In the genomic region with DNA sequence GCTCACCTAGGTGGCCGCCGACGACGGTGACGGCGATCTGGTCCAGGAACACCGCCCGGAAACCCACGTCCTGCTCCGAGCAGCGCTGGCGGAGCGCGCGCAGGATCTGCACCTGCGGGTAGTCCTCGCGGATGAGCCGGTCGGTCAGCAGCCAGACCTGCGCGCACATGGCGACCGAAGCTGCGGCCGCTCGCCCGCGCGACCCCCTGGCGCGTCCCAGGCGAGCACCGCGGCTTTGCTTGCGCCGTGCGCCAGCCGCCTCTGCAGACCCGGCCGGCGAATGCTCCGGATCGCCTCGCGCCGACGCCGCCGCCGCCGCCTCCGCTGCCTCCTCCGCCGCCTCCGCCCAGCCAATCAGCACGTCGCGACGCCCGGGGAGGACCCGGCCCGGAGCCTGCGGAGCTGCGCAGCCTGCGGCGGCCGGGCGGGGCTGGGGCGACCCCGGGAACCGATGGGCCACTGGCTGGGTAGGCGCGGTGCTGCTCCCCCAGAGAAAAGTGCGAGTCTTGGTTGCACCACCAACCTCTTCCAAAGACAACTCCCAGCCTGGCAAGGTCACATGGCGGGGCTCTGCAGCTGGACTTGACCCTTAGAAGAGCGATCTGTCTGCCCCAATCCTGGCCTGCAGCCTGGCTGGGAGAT, we compare ENCODE assay signal across 8 mouse cellular contexts. TPM values are rescaled to one million over a fixed set of nuclear protein-coding genes. Genes with fewer than 3 reads are reported as not detected.
A peak's percentile ranks its signal among the peaks of the same experiment; 100 is the strongest.
DNase-seq lines count a peak whose midpoint lies in the region; ATAC-seq lines count a peak whose summit lies in the region.

A gene (minus strand): TSS at position 338 of the 642 bp plus-strand sequence.

- H3K9ac ChIP-seq in hindbrain, embryonic 14.5 days = peak within 1 kb of the TSS; percentile 64

- no peaks in the 10 kb centered on the region for H3K36me3 ChIP-seq in hindbrain, embryonic 14.5 days (replicated peaks; ENCODE audit: control insufficient read depth, insufficient read depth)

- ATAC-seq in hindbrain, embryonic 14.5 days (ENCODE audit: low FRiP score) = peak; percentile 93

- H3K9me3 ChIP-seq in hindbrain, embryonic 14.5 days (ENCODE audit: control insufficient read depth, low read length) = no peaks in the 10 kb centered on the region

- H3K4me1 ChIP-seq in hindbrain, embryonic 14.5 days (replicated peaks; ENCODE audit: control insufficient read depth, insufficient read depth, low read length) = peaks cover 15% of the 10 kb centered on the region

- H3K4me3 ChIP-seq in hindbrain, embryonic 14.5 days (replicated peaks; ENCODE audit: low read length) = peak within 1 kb of the TSS; percentile 64

- peak within 1 kb of the TSS; percentile 88 for H3K27ac ChIP-seq in hindbrain, embryonic 14.5 days

- under 1% methylated on average over 71 of the region's 77 CpGs for WGBS in hindbrain, embryonic 14.5 days

- DNase-seq in ZHBTc4 (ENCODE audit: low read depth, low spot score) = peak; percentile 81
- peak; percentile 79 to 85 for DNase-seq in cerebellum, postnatal 36 days
- peak; percentile 36 for DNase-seq in gastrocnemius, adult 18-20 months (ENCODE audit: low spot score)
- peak; percentile 72 for DNase-seq in hindbrain, embryonic 14.5 days (ENCODE audit: low spot score)
- DNase-seq in layer of hippocampus, postnatal 36 days = peak; percentile 60 to 65
- DNase-seq in lung, postnatal 10 days = peak; percentile 68
- DNase-seq in retina, postnatal 1 day = peak; percentile 85
- DNase-seq in thymus, postnatal 36 days = peak; percentile 73 to 78

- peak within 1 kb of the TSS; percentile 73 for H3K4me2 ChIP-seq in hindbrain, embryonic 14.5 days (replicated peaks)

- no peaks in the 10 kb centered on the region for H3K27me3 ChIP-seq in hindbrain, embryonic 14.5 days (ENCODE audit: control insufficient read depth, insufficient read depth, low read length)

RNA-seq across cellular contexts. Expression of the gene that starts here (rescaled TPM):
- total RNA-seq in gastrocnemius, adult 18-20 months (2021) = not detected
- polyA plus RNA-seq in hindbrain, embryonic 14.5 days (2014; fragmentation: Nextera tagmentation; extraction: Ambion mirVana) = 30.5 and 37.8 TPM in 2 replicates
- 10 to 100 TPM; 12.0 to 12.4 TPM for total RNA-seq in layer of hippocampus, postnatal 36 days (2021)

Comparison
In these comparisons a context has a peak if more than half of its experiments do, and no peak if none do; other contexts are left out.
1. Peak in every context shown above with its lines: DNase-seq, ATAC-seq, H3K4me3 ChIP-seq and H3K27ac ChIP-seq.
2. RNA of the gene that starts here (total RNA-seq): 12.0 to 12.4 TPM in layer of hippocampus, postnatal 36 days; not detected in gastrocnemius, adult 18-20 months; every median in the first group is over 10 times any median in the second.
3. Peak in DNase-seq in gastrocnemius, adult 18-20 months; RNA of the gene not detected or under 1 TPM.